Mouse (Mus musculus) induced T-regulatory cell, adult 2 months (primary cell): ENCODE measurements around the gene Rbm43.

ENCODE experiments used
- DNase-seq: peaks from one replicate; pipeline ENCODE4 v3.0.0-alpha.2; 2012; ENCODE audit warnings: low read depth

Gene Rbm43

GRCm38 (mm10) chr2:51934574-51935334 is at the start of gene Rbm43:
Gene Rbm43, minus strand, starts transcription at chr2:51935163.
- peak; percentile 94 for DNase-seq

- peak; percentile 28 for DNase-seq
Measured at GRCm38 (mm10) chr2:51982288-51982687, 47.3 kb upstream of the Rbm43 start.

- DNase-seq: no peak
Measured at GRCm38 (mm10) chr2:51981630-51982029, 46.7 kb upstream of the Rbm43 start.

- no peak for DNase-seq
Measured at GRCm38 (mm10) chr2:51973410-51973968, 38.5 kb upstream of the Rbm43 start, which contains the start of gene Nmi. Gene Nmi, minus strand, starts transcription at chr2:51973494.

GRCm38 (mm10) chr2:51972641-51973409 is 37.9 kb upstream of the Rbm43 start:
- peak; percentile 92 for DNase-seq

GRCm38 (mm10) chr2:51972142-51972541 is 37.2 kb upstream of the Rbm43 start:
- DNase-seq: peak; percentile 77

GRCm38 (mm10) chr2:51970897-51971296 is 35.9 kb upstream of the Rbm43 start:
- no peak for DNase-seq

- no peak for DNase-seq
Measured at GRCm38 (mm10) chr2:51967288-51967687, 32.3 kb upstream of the Rbm43 start.

- DNase-seq: no peak
Measured at GRCm38 (mm10) chr2:51953648-51954204, 18.8 kb upstream of the Rbm43 start.

GRCm38 (mm10) chr2:51950876-51951275 is 15.9 kb upstream of the Rbm43 start:
- DNase-seq: no peak

- DNase-seq: no peak
Measured at GRCm38 (mm10) chr2:51948105-51948830, 13.3 kb upstream of the Rbm43 start.

- no peak for DNase-seq
Measured at GRCm38 (mm10) chr2:51945812-51946211, 10.8 kb upstream of the Rbm43 start.

- DNase-seq: no peak
Measured at GRCm38 (mm10) chr2:51941832-51942231, 6.9 kb upstream of the Rbm43 start.

- no peak for DNase-seq
Measured at GRCm38 (mm10) chr2:51938750-51939149, 3.8 kb upstream of the Rbm43 start.

- DNase-seq: no peak
Measured at GRCm38 (mm10) chr2:51937004-51937403, 2.0 kb upstream of the Rbm43 start.

GRCm38 (mm10) chr2:51936585-51936984 is 1.6 kb upstream of the Rbm43 start:
- DNase-seq: no peak

- DNase-seq: peak; percentile 66
Measured at GRCm38 (mm10) chr2:51935921-51936320, 958 bp upstream of the Rbm43 start.

GRCm38 (mm10) chr2:51933341-51934134 is 1.4 kb downstream of the Rbm43 start:
- peak; percentile 64 for DNase-seq

GRCm38 (mm10) chr2:51931241-51931640 is 3.7 kb downstream of the Rbm43 start:
- no peak for DNase-seq

- peak; percentile 73 for DNase-seq
Measured at GRCm38 (mm10) chr2:51914944-51915680, 19.9 kb downstream of the Rbm43 start.
